Mouse (Mus musculus) MEL (cell line): Measurements from ENCODE around the gene Gm10037.
"Not testable (repeated sequence)": the region's sequence is repeated elsewhere in the genome, so short reads cannot be mapped to it uniquely, and the experiment has no call there.

Source experiments
- CTCF ChIP-seq, 3 experiments: IDR thresholded peaks in 2 of 3; conservative IDR thresholded peaks in 1 of 3; 2 replicates each; pipeline ENCODE4 v1.5.1; 2011 to 2012; ENCODE audit warnings: low read length in 3 of 3, low read depth in 2 of 3, mild to moderate bottlenecking in 2 of 3, improper control_type of control experiment in 1 of 3, inconsistent platforms in 1 of 3, mixed read lengths in 1 of 3, moderate library complexity in 1 of 3; ENCODE audit not compliant: control insufficient read depth in 1 of 3, insufficient read depth in 1 of 3, poor library complexity in 1 of 3, severe bottlenecking in 1 of 3
- EP300 ChIP-seq, 2 experiments: IDR thresholded peaks; 2 replicates each; pipeline ENCODE4 v1.6.1; 2011; ENCODE audit warnings: improper control_type of control experiment in 2 of 2, low read length in 2 of 2, low read depth in 1 of 2, mild to moderate bottlenecking in 1 of 2
- MXI1 ChIP-seq: IDR thresholded peaks from 2 replicates; pipeline ENCODE4 v1.6.1; 2011; ENCODE audit warnings: mild to moderate bottlenecking, low read depth, low read length, improper control_type of control experiment
- TAL1 ChIP-seq: IDR thresholded peaks from 2 replicates; pipeline ENCODE4 v1.6.1; 2012; ENCODE audit warnings: mild to moderate bottlenecking, inconsistent platforms, low read length, moderate library complexity, mixed read lengths

DNA sequence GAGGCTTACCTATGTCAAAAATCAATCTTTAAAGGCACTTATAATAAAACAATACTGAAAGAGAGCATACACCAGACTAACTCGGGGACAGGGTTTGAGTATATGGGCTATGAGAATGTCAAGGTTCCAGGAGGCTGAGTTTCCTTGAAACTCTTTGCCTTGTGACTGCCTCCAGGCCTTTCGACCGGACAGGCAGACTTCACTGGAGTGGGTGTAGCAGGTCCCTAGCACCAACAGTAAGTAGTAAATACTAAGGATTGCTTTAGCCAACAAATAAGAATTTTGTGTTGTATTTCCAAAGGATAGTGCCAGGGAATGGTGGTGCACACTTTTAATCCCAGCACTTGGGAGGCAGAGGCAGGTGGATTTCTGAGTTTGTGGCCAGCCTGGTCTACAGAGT is 31.8 kb upstream of the Gm10037 start:
- TF ChIP-seq CTCF (IDR thresholded peaks at IDR 0.05 in 2 of 3, conservative IDR thresholded peaks at IDR 0.05 in 1 of 3; ENCODE audit: control insufficient read depth in 1 of 3, insufficient read depth in 1 of 3, low read depth in 2 of 3, low read length in 3 of 3, poor library complexity in 1 of 3, severe bottlenecking in 1 of 3); TAL1; MXI1; EP300 (IDR thresholded peaks at IDR 0.05; ENCODE audit: low read depth in 1 of 2, low read length in 2 of 2): not testable (repeated sequence)
